Mouse (Mus musculus): ENCODE data around the gene Psat1. TPM values are rescaled to one million over a fixed set of nuclear protein-coding genes. Genes with fewer than 3 reads are reported as not detected.

Gene Psat1
- polyA plus RNA-seq (2015; fragmentation: Nextera tagmentation; extraction: Ambion mirVana), result 13.0 and 15.3 TPM in 2 replicates

DNA sequence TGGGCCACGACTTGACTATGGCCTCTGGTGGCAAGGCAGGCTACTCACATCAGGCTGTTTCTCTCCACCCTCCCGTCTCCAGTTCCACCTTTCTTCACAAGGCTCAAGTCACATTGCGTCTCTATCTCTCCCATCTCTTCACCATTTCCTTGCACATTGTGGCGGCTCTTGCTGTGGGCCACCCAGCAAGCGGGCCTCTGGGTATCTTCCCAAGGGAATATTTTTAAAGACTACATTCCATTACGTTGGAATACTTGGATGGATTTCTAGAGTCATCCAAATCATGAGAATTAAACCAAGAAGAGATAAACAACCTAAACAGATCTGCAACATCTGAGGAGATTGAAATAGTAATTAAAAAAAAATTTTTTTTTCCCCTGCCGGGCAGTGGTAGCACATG lies at the start of gene Psat1:
Psat1 (minus strand) TSS at position 101 of the 400 bp plus-strand sequence.
- H3K4me2 ChIP-seq (replicated peaks; ENCODE audit: low read depth), result no peak within 1 kb of the TSS
- H3K9me3 ChIP-seq (ENCODE audit: control insufficient read depth), result no peaks in the 10 kb centered on the region
- no peaks in the 10 kb centered on the region for H3K4me1 ChIP-seq (replicated peaks; ENCODE audit: control insufficient read depth, insufficient read depth, low read length)
- H3K9ac ChIP-seq (ENCODE audit: low read depth, low read length), result no peak within 1 kb of the TSS
- no peaks in the 10 kb centered on the region for H3K27me3 ChIP-seq (replicated peaks; ENCODE audit: control insufficient read depth, insufficient read depth, low read length)
- no peak for ATAC-seq
- no peaks in the 10 kb centered on the region for H3K36me3 ChIP-seq (ENCODE audit: control insufficient read depth, insufficient read depth)
- no peak within 1 kb of the TSS for H3K4me3 ChIP-seq (ENCODE audit: low read depth, low read length)
- 77% methylated on average over 7 of the region's 7 CpGs for WGBS
- no peak for TF ChIP-seq CTCF (IDR thresholded peaks at IDR 0.05; ENCODE audit: low read depth)
- no peak within 1 kb of the TSS for H3K27ac ChIP-seq (ENCODE audit: low read depth, low read length)

DNA sequence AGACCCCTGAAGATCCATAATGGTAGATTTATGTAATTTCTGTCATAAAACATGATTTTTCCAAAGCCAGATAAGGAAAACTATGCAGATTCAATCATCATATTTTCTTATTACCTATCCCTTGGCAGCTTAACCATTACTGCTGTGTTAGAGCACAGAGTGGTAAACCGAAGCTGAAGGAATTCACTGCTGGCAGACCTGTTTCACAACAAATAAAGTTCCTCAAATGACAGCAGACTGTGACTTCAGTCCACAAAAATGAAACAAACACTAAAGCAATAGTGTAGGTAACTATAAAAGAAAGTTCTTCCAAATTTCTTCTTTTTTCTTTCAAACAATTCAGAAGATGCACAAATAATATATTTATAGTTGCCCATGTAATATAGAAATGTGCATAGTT lies 43.0 kb upstream of the Psat1 start:
- Histone ChIP-seq H3K4me2 (replicated peaks; ENCODE audit: low read depth) (no peak overlapping the region), H3K36me3 (ENCODE audit: control insufficient read depth, insufficient read depth) (no peaks in the 10 kb centered on the region), H3K4me1 (replicated peaks; ENCODE audit: control insufficient read depth, insufficient read depth, low read length) (0 out of 2 replicates have a peak, but pooled peaks cover 2% of the 10 kb centered on the region), H3K9me3 (ENCODE audit: control insufficient read depth) (no peaks in the 10 kb centered on the region), H3K27me3 (replicated peaks; ENCODE audit: control insufficient read depth, insufficient read depth, low read length) (no peaks in the 10 kb centered on the region), H3K4me3 (ENCODE audit: low read depth, low read length) (no peak overlapping the region), H3K9ac (ENCODE audit: low read depth, low read length) (no peak overlapping the region), H3K27ac (ENCODE audit: low read depth, low read length) (no peak overlapping the region)
- ATAC-seq, result no peak
- WGBS, result 80% methylated on average over 1 of the region's 1 CpGs
- no peak for TF ChIP-seq CTCF (IDR thresholded peaks at IDR 0.05; ENCODE audit: low read depth)

DNA sequence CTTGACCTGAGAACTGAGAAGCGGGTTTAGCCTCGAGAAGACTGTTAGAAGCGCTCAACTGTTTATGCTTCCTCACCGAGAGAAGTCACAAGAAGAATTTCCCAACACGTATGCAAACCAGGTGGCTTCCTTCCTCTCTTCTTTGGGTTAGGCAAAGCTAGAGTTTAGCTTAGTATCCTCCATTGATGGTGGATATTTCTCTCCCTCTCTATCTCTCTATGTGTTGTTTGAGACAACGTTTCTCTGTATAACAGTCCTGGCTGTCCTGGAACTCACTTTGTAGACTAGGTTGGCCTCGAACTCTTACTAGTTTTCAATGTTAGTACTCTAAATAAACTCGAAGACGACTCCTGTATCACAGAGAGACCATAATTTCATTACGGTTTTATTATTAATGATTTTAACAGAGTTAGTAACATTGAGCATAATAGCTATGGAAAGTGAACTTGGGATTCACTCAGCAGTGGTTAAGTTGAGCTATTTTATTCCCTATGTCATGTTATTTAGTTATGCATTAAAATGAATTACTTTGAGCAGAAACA lies 38.1 kb upstream of the Psat1 start:
- Histone ChIP-seq H3K9me3 (ENCODE audit: control insufficient read depth) (no peaks in the 10 kb centered on the region), H3K4me2 (replicated peaks; ENCODE audit: low read depth) (peak overlapping the region; percentile 96), H3K4me3 (ENCODE audit: low read depth, low read length) (peak overlapping the region; percentile 70), H3K4me1 (replicated peaks; ENCODE audit: control insufficient read depth, insufficient read depth, low read length) (0 out of 2 replicates have a peak, but pooled peaks cover 4% of the 10 kb centered on the region), H3K36me3 (ENCODE audit: control insufficient read depth, insufficient read depth) (no peaks in the 10 kb centered on the region), H3K27ac (ENCODE audit: low read depth, low read length) (no peak overlapping the region), H3K9ac (ENCODE audit: low read depth, low read length) (peak overlapping the region; percentile 52; the same call in 1 of the 2 replicates), H3K27me3 (replicated peaks; ENCODE audit: control insufficient read depth, insufficient read depth, low read length) (no peaks in the 10 kb centered on the region)
- TF ChIP-seq CTCF (IDR thresholded peaks at IDR 0.05; ENCODE audit: low read depth), result no peak
- no peak for ATAC-seq
- 26% methylated on average over 10 of the region's 10 CpGs for WGBS

DNA sequence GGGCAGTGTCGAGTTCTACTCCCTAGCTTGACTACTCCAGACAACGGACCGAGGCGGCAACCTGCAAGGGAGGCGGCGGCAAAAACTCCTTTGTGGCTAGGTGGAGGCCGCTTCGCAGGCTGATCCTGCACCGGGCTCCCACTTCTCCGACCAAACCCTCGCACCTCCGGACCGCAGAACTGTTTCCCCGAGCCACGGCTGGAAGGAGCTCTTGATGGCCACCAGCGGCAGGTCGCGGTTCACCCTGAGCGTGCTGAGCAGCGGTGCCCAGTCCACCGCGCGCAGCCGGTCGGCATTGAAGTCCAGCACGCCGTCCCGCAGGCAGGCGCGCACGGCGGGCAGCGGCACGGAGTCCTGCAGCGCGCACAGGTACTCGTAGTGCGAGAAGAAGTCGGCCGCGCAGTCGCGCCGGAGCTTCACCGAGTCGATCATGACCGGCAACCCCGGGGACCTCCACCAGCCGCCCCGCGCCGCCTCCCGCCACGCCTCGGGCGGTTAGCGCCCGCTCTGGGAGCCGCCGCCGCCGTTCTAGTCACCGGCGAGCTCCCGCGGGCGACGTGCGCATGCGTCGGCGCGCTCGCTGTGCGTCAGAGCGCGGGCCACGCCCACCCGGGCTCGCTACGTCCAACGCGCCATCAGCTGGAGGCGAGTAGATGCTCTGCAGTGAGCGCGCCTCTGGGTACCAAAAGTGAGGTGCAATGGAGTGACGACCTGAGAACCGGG lies 37.5 kb upstream of the Psat1 start, which contains the start of gene Cep78:
Cep78 (minus strand) TSS at position 541 of the 723 bp plus-strand sequence.
- Histone ChIP-seq H3K36me3 (ENCODE audit: control insufficient read depth, insufficient read depth) (no peaks in the 10 kb centered on the region), H3K4me2 (replicated peaks; ENCODE audit: low read depth) (peak within 1 kb of the TSS; percentile 96), H3K27me3 (replicated peaks; ENCODE audit: control insufficient read depth, insufficient read depth, low read length) (no peaks in the 10 kb centered on the region), H3K9ac (ENCODE audit: low read depth, low read length) (peak within 1 kb of the TSS; percentile 52), H3K9me3 (ENCODE audit: control insufficient read depth) (no peaks in the 10 kb centered on the region), H3K4me3 (ENCODE audit: low read depth, low read length) (peak within 1 kb of the TSS; percentile 70), H3K27ac (ENCODE audit: low read depth, low read length) (peak within 1 kb of the TSS; percentile 69), H3K4me1 (replicated peaks; ENCODE audit: control insufficient read depth, insufficient read depth, low read length) (0 out of 2 replicates have a peak, but pooled peaks cover 4% of the 10 kb centered on the region)
- WGBS, result under 1% methylated on average over 87 of the region's 88 CpGs
- ATAC-seq, result peak; percentile 92
- peak; percentile 41; the same call in 1 of the 2 replicates for TF ChIP-seq CTCF (IDR thresholded peaks at IDR 0.05; ENCODE audit: low read depth)

DNA sequence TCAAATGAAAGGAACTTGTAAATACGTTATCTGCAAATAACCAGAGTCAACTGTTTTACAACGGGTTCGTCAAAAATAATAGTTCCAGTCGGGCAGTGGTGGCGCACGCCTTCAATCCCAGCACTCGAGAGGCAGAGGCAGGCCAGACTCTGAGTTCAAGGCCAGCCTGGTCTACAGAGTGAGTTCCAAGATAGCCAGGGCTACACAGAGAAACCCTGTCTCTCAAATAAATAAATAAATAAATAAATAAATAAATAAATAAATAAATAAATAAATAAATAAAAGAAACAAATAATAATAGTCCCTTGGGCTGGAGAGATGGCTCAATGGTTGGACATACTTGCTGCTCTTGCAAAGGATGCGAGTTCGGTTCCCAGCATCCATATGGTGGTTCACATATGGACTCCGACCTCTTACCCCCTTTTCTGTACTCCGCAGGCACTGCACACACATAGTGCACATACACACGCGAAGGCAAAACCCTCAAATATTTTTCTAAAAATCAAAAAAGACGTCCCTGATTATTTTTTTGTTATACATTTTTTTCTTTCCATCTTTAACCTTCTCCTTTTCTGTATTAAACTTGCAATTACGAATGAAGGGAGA lies 36.7 kb upstream of the Psat1 start:
- Histone ChIP-seq H3K4me2 (replicated peaks; ENCODE audit: low read depth) (peak overlapping the region; percentile 96), H3K27ac (ENCODE audit: low read depth, low read length) (no peak overlapping the region), H3K9me3 (ENCODE audit: control insufficient read depth) (no peaks in the 10 kb centered on the region), H3K4me1 (replicated peaks; ENCODE audit: control insufficient read depth, insufficient read depth, low read length) (0 out of 2 replicates have a peak, but pooled peaks cover 4% of the 10 kb centered on the region), H3K4me3 (ENCODE audit: low read depth, low read length) (peak overlapping the region; percentile 70), H3K36me3 (ENCODE audit: control insufficient read depth, insufficient read depth) (no peaks in the 10 kb centered on the region), H3K9ac (ENCODE audit: low read depth, low read length) (peak overlapping the region; percentile 52; the same call in 1 of the 2 replicates), H3K27me3 (replicated peaks; ENCODE audit: control insufficient read depth, insufficient read depth, low read length) (no peaks in the 10 kb centered on the region)
- TF ChIP-seq CTCF (IDR thresholded peaks at IDR 0.05; ENCODE audit: low read depth), result no peak
- no peak for ATAC-seq
- WGBS, result 46% methylated on average over 15 of the region's 15 CpGs
